Comparison of ENCODE assay signal across 12 mouse cellular contexts in genomic region chr7:112502845-112503244, GRCm38 (mm10).
DNase-seq lines count a peak whose midpoint lies in the region; ATAC-seq and TF ChIP-seq lines count a peak whose summit lies in the region.
"Had no signal": no experiment of that assay in that cellular context is flagged by ENCODE, and none has a peak within 500 bp of the region (broad histone marks: within the 10 kb centered on the region; RNA-seq: fewer than 3 reads in every experiment).

No protein-coding gene starts in this region.

- H3K36me3 ChIP-seq in lung, embryonic 16.5 days (ENCODE audit: control insufficient read depth, insufficient read depth, low read length) = no peaks in the 10 kb centered on the region
- H3K36me3 ChIP-seq in intestine, embryonic 16.5 days (ENCODE audit: control insufficient read depth, insufficient read depth, low read length) = no peaks in the 10 kb centered on the region
- no peaks in the 10 kb centered on the region for H3K36me3 ChIP-seq in stomach, embryonic 14.5 days (ENCODE audit: control insufficient read depth, insufficient read depth, low read length)

- WGBS in lung, embryonic 16.5 days = 28% methylated on average over 5 of the region's 5 CpGs
- 21% methylated on average over 5 of the region's 5 CpGs for WGBS in intestine, embryonic 16.5 days
- 13% methylated on average over 5 of the region's 5 CpGs for WGBS in stomach, embryonic 14.5 days

- peak; percentile 32; the same call in 1 of the 2 replicates for ATAC-seq in lung, embryonic 16.5 days (ENCODE audit: low read depth)
- ATAC-seq in intestine, embryonic 16.5 days = peak; percentile 19; the same call in 1 of the 2 replicates
- no peak for ATAC-seq in stomach, embryonic 14.5 days (ENCODE audit: insufficient number of reproducible peaks, insufficient read depth, low FRiP score, low read depth)

- no peak overlapping the region for H3K9ac ChIP-seq in lung, embryonic 16.5 days (ENCODE audit: low read length)
- peak overlapping the region; percentile 57 for H3K9ac ChIP-seq in intestine, embryonic 16.5 days (ENCODE audit: low read depth, low read length)
- peak overlapping the region; percentile 18; the same call in 1 of the 2 replicates for H3K9ac ChIP-seq in stomach, embryonic 14.5 days (replicated peaks; ENCODE audit: low read depth, low read length)

- no peak for TF ChIP-seq POLR2A in embryonic fibroblast, embryonic 13.5 days (IDR thresholded peaks at IDR 0.05; ENCODE audit: low read depth, low read length)

- no peak overlapping the region for H3K4me2 ChIP-seq in lung, embryonic 16.5 days (ENCODE audit: low read depth, low read length)
- peak overlapping the region; percentile 14; the same call in 1 of the 2 replicates for H3K4me2 ChIP-seq in intestine, embryonic 16.5 days (ENCODE audit: low read depth, low read length)
- 0 out of 2 replicates have a peak overlapping the region, but pooled peaks have one; percentile 12 for H3K4me2 ChIP-seq in stomach, embryonic 14.5 days (replicated peaks; ENCODE audit: low read depth, low read length)

- DNase-seq in lung, postnatal 25 days (ENCODE audit: low spot score) = no peak
- DNase-seq in spleen, postnatal 36 days (ENCODE audit: low spot score in 2 of 2) = no peak
- no peak for DNase-seq in adipocyte (ENCODE audit: low spot score)
- DNase-seq in B cell, adult 2 months = no peak
- DNase-seq: cerebellum, adult 2 months; gastrocnemius, postnatal 14 days; right cerebral cortex, postnatal 25 days had no signal

- H3K27me3 ChIP-seq in lung, embryonic 16.5 days (ENCODE audit: control insufficient read depth, insufficient read depth, low read depth, low read length) = no peaks in the 10 kb centered on the region
- H3K27me3 ChIP-seq in intestine, embryonic 16.5 days (replicated peaks; ENCODE audit: control insufficient read depth, insufficient read depth, low read length) = no peaks in the 10 kb centered on the region
- no peaks in the 10 kb centered on the region for H3K27me3 ChIP-seq in stomach, embryonic 14.5 days (ENCODE audit: control insufficient read depth, insufficient read depth, low read length)

- H3K9me3 ChIP-seq in lung, embryonic 16.5 days (ENCODE audit: control insufficient read depth, low read length) = no peaks in the 10 kb centered on the region
- H3K9me3 ChIP-seq in intestine, embryonic 16.5 days (ENCODE audit: control insufficient read depth, low read length) = no peaks in the 10 kb centered on the region
- H3K9me3 ChIP-seq in stomach, embryonic 14.5 days (ENCODE audit: control insufficient read depth, low read depth, low read length) = no peaks in the 10 kb centered on the region

- peak overlapping the region; percentile 71 for H3K27ac ChIP-seq in lung, embryonic 16.5 days (ENCODE audit: low read length)
- peak overlapping the region; percentile 88 for H3K27ac ChIP-seq in embryonic fibroblast, embryonic 13.5 days (ENCODE audit: insufficient read depth, low read length)
- H3K27ac ChIP-seq in intestine, embryonic 16.5 days (ENCODE audit: low read length) = peak overlapping the region; percentile 91
- H3K27ac ChIP-seq in stomach, embryonic 14.5 days (ENCODE audit: low read length) = peak overlapping the region; percentile 99
- H3K27ac ChIP-seq: layer of hippocampus, adult 2 months had no signal

- TF ChIP-seq CTCF in embryonic fibroblast, embryonic 13.5 days (IDR thresholded peaks at IDR 0.05; ENCODE audit: borderline replicate concordance, insufficient read depth, low read length) = no peak

- no peak overlapping the region for H3K4me3 ChIP-seq in lung, embryonic 16.5 days (ENCODE audit: low read length)
- H3K4me3 ChIP-seq in embryonic fibroblast, embryonic 13.5 days (ENCODE audit: insufficient read depth, low read length) = no peak overlapping the region
- H3K4me3 ChIP-seq in intestine, embryonic 16.5 days (ENCODE audit: low read length) = no peak overlapping the region
- no peak overlapping the region for H3K4me3 ChIP-seq in stomach, embryonic 14.5 days (ENCODE audit: low read depth, low read length)

- H3K4me1 ChIP-seq in lung, embryonic 16.5 days (replicated peaks; ENCODE audit: control insufficient read depth, insufficient read depth, low read length) = peaks cover 46% of the 10 kb centered on the region
- H3K4me1 ChIP-seq in embryonic fibroblast, embryonic 13.5 days (ENCODE audit: control insufficient read depth, insufficient read depth, low read length) = peaks cover 27% of the 10 kb centered on the region
- H3K4me1 ChIP-seq in intestine, embryonic 16.5 days (ENCODE audit: control insufficient read depth, insufficient read depth, low read length) = peaks cover 49% of the 10 kb centered on the region
- H3K4me1 ChIP-seq in stomach, embryonic 14.5 days (ENCODE audit: control insufficient read depth, insufficient read depth, low read length) = peaks cover 64% of the 10 kb centered on the region
